14 mouse cellular contexts compared by ENCODE assay signal in the genomic region with DNA sequence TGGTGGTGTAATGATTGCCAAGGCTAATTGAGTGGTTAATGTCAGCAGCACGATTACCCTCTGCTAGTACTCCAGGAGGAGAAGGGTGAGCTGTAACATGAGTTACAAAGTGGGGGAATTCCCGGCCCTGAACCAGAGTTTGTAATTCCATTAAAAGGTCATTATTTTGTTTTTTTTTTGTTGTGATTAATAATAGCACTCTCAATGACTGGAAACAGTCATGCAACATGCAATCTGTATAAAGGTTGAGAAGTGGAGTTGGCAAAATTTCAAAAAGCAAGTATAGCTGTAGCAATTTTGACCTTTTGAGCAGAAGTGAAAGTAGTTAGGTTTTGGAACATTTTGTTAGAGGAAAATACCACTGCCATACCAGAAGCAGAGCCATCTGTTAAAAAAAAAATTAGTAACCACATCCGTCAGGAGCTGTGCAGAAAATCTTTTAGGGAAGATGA. TPM values are rescaled to one million over a fixed set of nuclear protein-coding genes. Genes with fewer than 3 reads are reported as not detected.
A peak's percentile ranks its signal among the peaks of the same experiment; 100 is the strongest.
DNase-seq lines count a peak whose midpoint lies in the region; ATAC-seq and TF ChIP-seq lines count a peak whose summit lies in the region.
"Had no signal": no experiment of that assay in that cellular context is flagged by ENCODE, and none has a peak within 500 bp of the region (broad histone marks: within the 10 kb centered on the region; RNA-seq: fewer than 3 reads in every experiment).

No protein-coding gene starts in this region.

- DNase-seq in 3T3-L1 (ENCODE audit: low read depth, low spot score) (peak; percentile 81), adipocyte (ENCODE audit: low spot score) (peak; percentile 87)
- DNase-seq in urinary bladder, postnatal 10 days (ENCODE audit: low spot score): no peak
- no peak for DNase-seq in midbrain, embryonic 11.5 days (ENCODE audit: low spot score, missing footprints)
- no peak for DNase-seq in kidney, adult 8-10 months
- DNase-seq: cerebellum, adult 9-10 months; heart, postnatal 4 days; kidney, postnatal 10 days; midbrain, embryonic 14.5 days had no signal

- no peak for TF ChIP-seq CTCF in intestine, postnatal 0 days (IDR thresholded peaks at IDR 0.05; ENCODE audit: low read depth)

- no peaks in the 10 kb centered on the region for H3K27me3 ChIP-seq in intestine, embryonic 16.5 days (replicated peaks; ENCODE audit: control insufficient read depth, insufficient read depth, low read length)
- H3K27me3 ChIP-seq in intestine, postnatal 0 days (replicated peaks; ENCODE audit: control insufficient read depth, insufficient read depth, low read length): no peaks in the 10 kb centered on the region
- no peaks in the 10 kb centered on the region for H3K27me3 ChIP-seq in midbrain, embryonic 11.5 days (ENCODE audit: control insufficient read depth, insufficient read depth, low read length)
- H3K27me3 ChIP-seq: embryonic facial prominence, embryonic 13.5 days had no signal

- H3K4me1 ChIP-seq in intestine, embryonic 16.5 days (ENCODE audit: control insufficient read depth, insufficient read depth, low read length): no peaks in the 10 kb centered on the region
- no peaks in the 10 kb centered on the region for H3K4me1 ChIP-seq in intestine, postnatal 0 days (replicated peaks; ENCODE audit: control insufficient read depth, insufficient read depth, low read length)
- no peaks in the 10 kb centered on the region for H3K4me1 ChIP-seq in midbrain, embryonic 11.5 days (ENCODE audit: control insufficient read depth, insufficient read depth, low read length)
- H3K4me1 ChIP-seq: embryonic facial prominence, embryonic 13.5 days had no signal

- no peak overlapping the region for H3K4me3 ChIP-seq in intestine, embryonic 16.5 days (ENCODE audit: low read length)
- H3K4me3 ChIP-seq in intestine, postnatal 0 days (ENCODE audit: low read depth, low read length): no peak overlapping the region
- H3K4me3 ChIP-seq in midbrain, embryonic 11.5 days (ENCODE audit: low read depth, low read length): no peak overlapping the region
- H3K4me3 ChIP-seq: embryonic facial prominence, embryonic 13.5 days had no signal

- H3K9me3 ChIP-seq in intestine, embryonic 16.5 days (ENCODE audit: control insufficient read depth, low read length): no peaks in the 10 kb centered on the region
- H3K9me3 ChIP-seq in intestine, postnatal 0 days (ENCODE audit: control insufficient read depth): no peaks in the 10 kb centered on the region
- no peaks in the 10 kb centered on the region for H3K9me3 ChIP-seq in midbrain, embryonic 11.5 days (ENCODE audit: control insufficient read depth, low read length)
- H3K9me3 ChIP-seq: embryonic facial prominence, embryonic 13.5 days had no signal

- no peak overlapping the region for H3K27ac ChIP-seq in intestine, embryonic 16.5 days (ENCODE audit: low read length)
- H3K27ac ChIP-seq in intestine, postnatal 0 days (ENCODE audit: low read depth, low read length): no peak overlapping the region
- H3K27ac ChIP-seq in midbrain, embryonic 11.5 days (ENCODE audit: low read depth, low read length): no peak overlapping the region
- H3K27ac ChIP-seq: embryonic facial prominence, embryonic 13.5 days; liver, embryonic 14.5 days had no signal

- no peak overlapping the region for H3K9ac ChIP-seq in intestine, embryonic 16.5 days (ENCODE audit: low read depth, low read length)
- H3K9ac ChIP-seq in intestine, postnatal 0 days (ENCODE audit: low read depth, low read length): no peak overlapping the region
- H3K9ac ChIP-seq in midbrain, embryonic 11.5 days (ENCODE audit: low read length): no peak overlapping the region
- H3K9ac ChIP-seq: embryonic facial prominence, embryonic 13.5 days; liver, embryonic 14.5 days had no signal

- H3K36me3 ChIP-seq in intestine, embryonic 16.5 days (ENCODE audit: control insufficient read depth, insufficient read depth, low read length): no peaks in the 10 kb centered on the region
- H3K36me3 ChIP-seq in intestine, postnatal 0 days (ENCODE audit: control insufficient read depth, insufficient read depth): no peaks in the 10 kb centered on the region
- no peaks in the 10 kb centered on the region for H3K36me3 ChIP-seq in midbrain, embryonic 11.5 days (ENCODE audit: control insufficient read depth, insufficient read depth, low read length)
- H3K36me3 ChIP-seq: embryonic facial prominence, embryonic 13.5 days had no signal

- WGBS in intestine, embryonic 16.5 days: 39% methylated on average over 3 of the region's 3 CpGs
- 47% methylated on average over 3 of the region's 3 CpGs for WGBS in intestine, postnatal 0 days
- 80% methylated on average over 3 of the region's 3 CpGs for WGBS in midbrain, embryonic 11.5 days

- H3K4me2 ChIP-seq in intestine, embryonic 16.5 days (ENCODE audit: low read depth, low read length): no peak overlapping the region
- no peak overlapping the region for H3K4me2 ChIP-seq in intestine, postnatal 0 days (replicated peaks; ENCODE audit: low read depth)
- no peak overlapping the region for H3K4me2 ChIP-seq in midbrain, embryonic 11.5 days
- H3K4me2 ChIP-seq: embryonic facial prominence, embryonic 13.5 days had no signal

- ATAC-seq in intestine, embryonic 16.5 days: peak; percentile 23; the same call in 1 of the 2 replicates
- ATAC-seq in intestine, postnatal 0 days: no peak
- peak; percentile 17 to 66; a peak in 3 of 4 replicates for ATAC-seq in hematopoietic stem cell, adult 5-6 weeks (replicated peaks in 1 of 2; ENCODE audit: insufficient read depth in 1 of 2, low FRiP score in 2 of 2, low TSS enrichment in 1 of 2, low read depth in 1 of 2, poor library complexity in 2 of 2, severe bottlenecking in 2 of 2)
- ATAC-seq in midbrain, embryonic 11.5 days (ENCODE audit: low FRiP score): no peak

RNA-seq across cellular contexts. Expression of a gene that starts 22.4 kb away (rescaled TPM):
- 38.6 and 39.3 TPM in 2 replicates for polyA plus RNA-seq in intestine, embryonic 16.5 days (2015; fragmentation: Nextera tagmentation; extraction: Ambion mirVana)
- polyA plus RNA-seq in intestine, postnatal 0 days (2015; fragmentation: Nextera tagmentation; extraction: Ambion mirVana): 29.8 and 31.8 TPM in 2 replicates
- 48.9 and 54.9 TPM in 2 replicates for total RNA-seq in hematopoietic stem cell, adult 5-6 weeks (2017)
- 66.8 and 73.4 TPM in 2 replicates for polyA plus RNA-seq in midbrain, embryonic 11.5 days (2014; fragmentation: Nextera tagmentation; extraction: Ambion mirVana)

Comparison
In these comparisons a context has a peak if more than half of its experiments do, and no peak if none do; other contexts are left out.
1. ATAC-seq: peak in intestine, embryonic 16.5 days (single experiment) and hematopoietic stem cell, adult 5-6 weeks (2 of 2); none in intestine, postnatal 0 days (single experiment) and midbrain, embryonic 11.5 days (single experiment).
2. DNase-seq: peak in 3T3-L1 (single experiment) and adipocyte (single experiment); none in urinary bladder, postnatal 10 days (single experiment), midbrain, embryonic 11.5 days (single experiment) and kidney, adult 8-10 months (0 of 2).